Mouse (Mus musculus): ENCODE data around the gene Dennd4c.

The Dennd4c gene

GRCm38 (mm10) chr4:86884945-86885344, 136.6 kb downstream of the Dennd4c start:
- no peak for DNase-seq (ENCODE audit: low spot score)

DNA sequence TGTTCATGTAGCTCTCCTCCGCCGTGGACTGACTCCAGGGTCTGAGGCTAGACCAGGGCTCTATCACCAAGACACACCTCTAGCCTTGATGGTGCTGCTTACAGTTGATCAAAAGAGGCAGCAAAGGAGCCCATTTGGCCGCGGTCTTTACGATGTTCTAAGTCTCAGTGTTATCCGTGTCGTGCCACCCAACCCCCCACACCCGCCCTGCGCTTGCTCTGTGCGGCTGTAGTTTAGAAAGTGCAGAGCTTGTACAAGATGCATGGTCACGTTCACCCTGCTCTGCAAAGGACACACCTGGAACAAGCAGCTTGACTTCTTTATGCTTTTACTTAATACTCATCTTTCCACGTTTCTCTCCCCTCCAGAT, 137.4 kb downstream of the Dennd4c start:
- no peak for DNase-seq (ENCODE audit: low spot score)

DNA sequence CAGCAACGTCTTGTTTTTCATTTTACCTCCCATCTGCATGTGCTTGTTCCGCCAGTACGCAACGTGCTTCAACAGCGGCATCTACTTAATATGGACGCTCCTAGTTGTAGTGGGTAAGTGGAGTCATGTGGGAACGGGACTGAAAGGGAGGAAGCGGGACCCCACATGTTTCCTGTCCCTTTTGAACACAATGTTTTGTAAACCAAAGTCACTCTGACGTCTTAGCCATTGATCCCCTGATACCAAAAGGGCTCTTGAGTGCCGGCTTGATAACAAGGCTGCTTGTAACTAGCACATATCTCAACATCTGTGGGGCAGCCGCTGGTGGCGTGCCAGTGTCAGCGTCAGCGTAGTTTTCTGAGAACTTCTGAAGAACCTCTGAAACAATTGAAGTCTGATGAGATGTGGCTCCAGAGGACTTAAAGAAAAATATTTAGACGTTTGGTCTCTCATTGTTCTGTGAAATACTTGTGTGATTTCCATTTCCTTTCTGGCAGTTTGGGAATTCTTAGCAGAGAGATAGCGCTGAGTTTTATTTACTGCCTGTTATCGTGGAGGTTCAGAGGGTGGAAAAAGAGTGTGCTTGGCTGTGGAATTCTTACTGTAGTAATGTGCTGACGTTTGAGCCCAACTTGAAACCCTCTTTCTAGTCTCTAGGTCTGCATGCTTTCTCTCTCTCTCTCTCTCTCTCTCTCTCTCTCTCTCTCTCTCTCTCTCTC, 138.0 kb downstream of the Dennd4c start:
- DNase-seq (ENCODE audit: low spot score): no peak

DNA sequence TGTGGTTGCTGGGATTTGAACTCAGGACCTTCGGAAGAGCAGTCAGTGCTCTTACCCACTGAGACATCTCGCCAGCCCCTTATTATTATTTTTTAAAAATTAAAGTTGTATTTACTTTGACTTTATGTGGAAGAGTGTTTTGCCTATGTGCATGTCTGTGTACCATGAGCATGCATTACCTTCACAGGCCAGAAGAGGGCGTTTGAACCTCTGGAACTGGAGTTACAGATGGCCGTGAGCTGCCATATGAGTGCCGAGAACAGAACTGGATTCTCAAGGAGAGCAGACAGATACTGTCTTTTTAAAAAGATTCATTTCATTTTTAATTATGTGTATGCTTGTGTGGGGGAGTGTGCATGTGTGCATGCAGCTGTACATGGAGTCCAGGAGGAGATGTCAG, 139.5 kb downstream of the Dennd4c start:
- DNase-seq (ENCODE audit: low spot score): no peak

- DNase-seq (ENCODE audit: low spot score): no peak
Measured at GRCm38 (mm10) chr4:86897411-86897810, 149.1 kb downstream of the Dennd4c start.

DNA sequence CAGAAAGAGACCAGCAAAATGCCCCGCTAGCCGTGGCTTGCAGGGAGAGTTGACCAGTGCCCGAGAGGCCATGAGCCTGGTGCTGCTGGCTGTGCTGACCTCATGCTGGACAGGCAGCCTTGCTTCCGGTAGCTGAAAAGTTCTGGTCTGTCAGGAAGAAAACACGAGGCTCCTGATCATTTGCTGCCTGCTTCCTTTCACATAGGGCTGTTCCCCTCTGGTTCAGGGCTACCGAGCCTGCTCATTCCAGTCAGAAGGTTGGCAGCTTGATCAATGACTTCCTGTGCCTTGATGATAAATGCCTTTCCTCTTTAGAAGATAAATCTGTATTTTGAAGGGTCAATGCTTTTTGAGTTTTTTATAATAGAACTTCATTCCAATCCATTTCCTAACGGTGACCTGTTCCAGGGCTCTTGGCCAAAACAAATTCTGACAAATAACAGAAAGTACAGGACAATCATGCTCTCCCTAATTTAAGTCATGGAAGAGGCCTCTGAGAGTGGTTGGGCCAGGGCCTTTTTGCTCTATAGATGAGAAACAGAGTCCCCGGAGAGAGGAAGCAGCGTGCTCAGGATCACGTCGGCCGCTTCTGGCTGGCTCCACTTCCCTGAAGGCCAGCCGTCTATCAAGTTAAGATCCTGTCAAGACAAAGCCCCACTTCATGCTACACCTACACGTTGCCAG, 150.6 kb downstream of the Dennd4c start:
- no peak for DNase-seq (ENCODE audit: low spot score)

Measured in layer of hippocampus, adult 9-10 months (tissue).